Mouse (Mus musculus) small intestine, adult 2 months (tissue): Measurements from ENCODE around the gene Stx7.

ENCODE experiments used
- CTCF ChIP-seq: fragments of 200-500 bp; IDR thresholded peaks from 2 replicates; pipeline ENCODE4 v1.5.1; 2012; ENCODE audit warnings: low read depth, mild to moderate bottlenecking, control low read depth, inconsistent platforms, low read length, moderate library complexity, mixed read lengths; ENCODE audit not compliant: insufficient replicate concordance, insufficient read length; ENCODE audit errors: extremely low read depth
- POLR2A ChIP-seq: fragments of 200-500 bp; IDR thresholded peaks from 2 replicates; pipeline ENCODE4 v1.6.1; 2012; ENCODE audit warnings: low read depth, mild to moderate bottlenecking, control low read depth, inconsistent platforms, low read length, moderate library complexity

DNA sequence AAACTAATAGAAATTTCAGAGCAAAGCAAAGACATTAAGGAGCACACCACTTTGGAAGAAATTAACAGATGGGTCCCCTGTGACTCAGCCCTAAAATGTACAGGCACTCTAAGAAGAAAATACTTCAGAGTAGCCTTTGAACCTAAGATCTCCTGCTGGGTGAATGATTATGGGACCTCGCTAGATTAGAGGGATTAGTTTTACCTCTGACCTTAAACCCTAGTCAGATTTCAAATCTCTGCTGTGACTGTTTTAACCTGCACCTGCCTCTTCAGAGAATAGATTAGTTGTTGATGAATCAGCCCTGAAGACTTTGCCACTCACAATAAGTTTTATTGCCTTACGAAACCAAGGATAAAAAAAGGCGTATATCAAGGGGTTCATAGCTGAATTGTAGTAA is 40.9 kb upstream of the Stx7 start:
- no peak for TF ChIP-seq POLR2A
- no peak for TF ChIP-seq CTCF
